Mouse (Mus musculus) erythroblast, embryonic 14.5 days (primary cell): ENCODE results near the gene Cplx3.

ENCODE experiments used
- GATA1 ChIP-seq: IDR thresholded peaks from 2 replicates; pipeline ENCODE4 v1.6.1; 2012; ENCODE audit warnings: low read length, inconsistent platforms, mixed read lengths
- TAL1 ChIP-seq: IDR thresholded peaks from 3 replicates; pipeline ENCODE4 v1.6.1; 2012; ENCODE audit warnings: low read length, inconsistent platforms, mixed read lengths

DNA sequence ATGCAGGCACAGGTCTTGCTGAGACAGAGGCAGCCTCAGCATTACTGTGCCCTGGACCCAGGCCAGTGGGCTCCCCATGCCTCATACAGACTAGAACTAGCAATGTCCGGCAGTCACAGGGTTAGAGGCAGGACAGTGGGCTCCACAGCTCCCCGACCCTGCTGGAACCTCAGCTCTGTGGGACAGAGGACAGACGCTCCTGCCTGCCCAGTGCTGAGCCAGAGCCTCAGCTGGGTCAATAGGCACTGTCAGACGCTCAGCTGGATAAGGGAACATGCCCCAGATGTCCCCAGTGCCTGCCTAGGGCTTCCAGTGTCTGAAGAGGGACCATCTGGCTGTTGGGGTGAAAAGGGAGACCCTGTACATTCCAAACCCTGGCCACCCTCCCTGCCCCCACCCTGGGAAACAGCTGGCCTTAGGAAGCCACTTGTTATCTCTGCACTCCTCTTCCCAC lies 8.1 kb downstream of the Cplx3 start:
- TF ChIP-seq TAL1 (no peak; the same call in 2 of the 3 replicates), GATA1 (no peak)
